Mouse (Mus musculus) bone marrow macrophage, adult 2 months (primary cell): ENCODE measurements around the gene Rab21.

Experiments used
- CTCF ChIP-seq: IDR thresholded peaks from 2 replicates; pipeline ENCODE4 v1.5.1; 2012; ENCODE audit warnings: low read depth, mild to moderate bottlenecking, low read length, moderate library complexity
- POLR2A ChIP-seq: IDR thresholded peaks from 2 replicates; pipeline ENCODE4 v1.6.1; 2012; ENCODE audit warnings: mild to moderate bottlenecking, low read depth, low read length, borderline replicate concordance

- TF ChIP-seq POLR2A = no peak
- TF ChIP-seq CTCF = no peak
These were observed 18.1 kb upstream of the Rab21 start for GRCm38 (mm10) chr10:115333528-115333927.
